Mouse (Mus musculus): ENCODE data around the gene Gm32717.
"Not testable (repeated sequence)": the region's sequence is repeated elsewhere in the genome, so short reads cannot be mapped to it uniquely, and the experiment has no call there.

Gene Gm32717

DNA sequence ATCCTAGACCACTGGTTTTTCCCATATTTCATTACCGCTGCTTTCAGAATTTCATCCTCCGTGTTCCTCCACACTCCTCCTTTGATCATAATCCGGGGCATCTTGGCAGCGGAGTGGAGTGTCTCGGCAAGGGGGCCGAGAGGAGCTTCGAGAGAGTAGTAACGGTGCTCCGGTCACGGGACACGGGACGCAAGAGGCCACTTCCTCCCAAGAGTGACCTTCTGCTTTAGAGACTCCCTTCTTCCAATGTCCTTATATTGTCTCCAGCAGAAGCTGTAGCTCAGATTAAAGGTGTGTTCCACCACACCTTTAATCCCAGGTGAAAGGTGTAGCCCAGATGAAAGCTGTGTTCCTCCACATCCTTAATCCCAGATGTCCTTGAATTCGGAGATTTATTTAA is at the start of gene Gm32717:
TSS of gene Gm32717 (minus strand) at position 101 of the 400 bp plus-strand sequence.
- not testable (repeated sequence) for DNase-seq (ENCODE audit: low read depth, low spot score)

DNA sequence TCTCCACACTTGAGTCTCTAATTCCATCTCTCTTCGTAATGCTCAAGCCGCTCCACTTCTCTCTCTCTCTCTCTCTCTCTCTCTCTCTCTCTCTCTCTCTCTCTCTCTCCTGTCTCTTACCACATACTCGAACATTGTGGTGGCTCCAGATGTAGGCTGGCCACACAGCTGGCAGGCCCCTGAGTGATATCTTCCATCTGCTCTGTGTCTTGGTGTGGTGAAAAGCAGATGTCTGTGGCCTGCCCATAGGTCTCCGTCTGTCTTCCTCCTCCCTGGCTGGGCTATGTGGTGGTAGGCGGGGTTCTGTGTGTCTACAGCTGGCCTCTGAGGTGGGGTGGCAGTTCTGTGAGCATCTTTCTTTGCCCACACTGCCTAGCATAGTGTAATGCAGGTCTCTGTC is 42.4 kb upstream of the Gm32717 start:
- not testable (repeated sequence) for DNase-seq (ENCODE audit: low read depth, low spot score)

DNA sequence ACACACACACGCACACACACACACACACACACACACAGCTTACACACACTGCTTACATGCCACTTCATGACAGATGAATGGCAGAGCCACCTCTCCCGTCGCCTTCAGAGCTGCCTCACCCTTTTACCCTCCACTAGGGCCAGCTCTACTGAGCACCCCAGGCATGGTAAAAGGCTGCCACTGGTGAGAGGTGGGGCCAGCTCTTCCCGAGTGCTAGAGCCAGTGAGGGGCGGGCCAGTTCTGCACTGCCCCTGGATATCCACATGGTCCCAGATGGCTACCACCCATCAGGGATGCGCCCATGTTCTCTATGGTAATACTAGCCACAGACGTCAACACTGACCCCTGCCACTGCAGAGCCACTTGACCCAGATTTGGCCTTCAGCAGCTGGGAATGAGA is 42.0 kb upstream of the Gm32717 start:
- DNase-seq (ENCODE audit: low read depth, low spot score), result not testable (repeated sequence)

DNA sequence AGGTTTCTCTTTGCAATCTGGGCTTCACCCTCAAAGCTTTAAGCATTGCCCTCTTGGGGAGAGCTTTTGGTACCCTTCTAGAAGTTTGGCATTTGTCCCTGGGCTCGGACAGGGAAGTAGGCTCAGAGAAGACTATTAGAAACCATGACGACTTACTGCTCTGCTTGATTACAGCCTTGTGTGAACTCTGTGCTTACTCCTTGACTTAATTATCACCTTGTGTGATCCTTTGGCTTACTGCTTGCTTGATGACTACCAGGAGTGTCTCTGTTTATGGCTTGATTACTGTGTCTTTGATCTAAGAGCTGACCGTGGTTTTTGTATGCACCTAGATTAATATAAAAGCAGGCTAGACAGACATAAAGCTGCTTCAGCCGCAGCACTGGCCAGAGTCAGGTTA is 37.5 kb upstream of the Gm32717 start:
- not testable (repeated sequence) for DNase-seq (ENCODE audit: low read depth, low spot score)

DNA sequence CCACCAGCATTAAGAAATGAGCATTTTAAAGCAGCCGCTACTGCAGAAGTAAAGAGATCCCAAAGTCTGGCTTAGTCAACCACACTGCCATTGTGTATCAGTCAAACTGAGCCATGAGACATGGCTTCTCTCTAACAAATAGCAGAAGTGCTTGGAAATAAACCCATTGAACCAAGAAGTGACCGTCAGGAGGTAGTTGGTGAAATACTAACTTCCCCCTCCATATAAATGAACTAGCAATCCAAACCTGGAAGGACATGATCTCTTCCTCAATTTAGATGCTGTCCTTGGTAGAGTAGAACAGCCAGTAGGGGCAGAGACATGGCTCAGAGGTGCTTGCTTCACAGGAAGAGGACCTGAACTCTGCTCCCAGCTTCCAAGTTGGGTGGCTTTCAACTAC is 30.8 kb upstream of the Gm32717 start:
- not testable (repeated sequence) for DNase-seq (ENCODE audit: low read depth, low spot score)

DNA sequence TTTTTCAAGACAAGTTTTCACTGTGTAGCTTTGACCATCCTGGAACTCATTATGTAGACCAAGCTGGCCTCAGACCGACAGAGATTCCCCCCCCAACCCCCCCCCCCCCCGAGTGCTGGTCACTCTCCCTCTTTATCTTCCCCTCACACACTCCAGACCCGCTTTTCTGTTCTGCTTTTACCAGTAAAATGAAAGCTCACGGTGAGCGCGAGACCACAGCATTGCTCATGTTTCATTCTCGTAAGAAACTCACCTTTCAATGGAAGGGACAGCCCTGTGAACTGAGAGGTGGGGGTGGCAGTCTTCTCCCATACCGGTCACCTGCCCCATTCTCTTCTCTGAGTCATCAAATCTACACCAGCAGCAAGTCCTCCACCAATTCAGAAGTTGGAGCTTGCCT is 28.2 kb upstream of the Gm32717 start:
- DNase-seq (ENCODE audit: low read depth, low spot score), result not testable (repeated sequence)

DNA sequence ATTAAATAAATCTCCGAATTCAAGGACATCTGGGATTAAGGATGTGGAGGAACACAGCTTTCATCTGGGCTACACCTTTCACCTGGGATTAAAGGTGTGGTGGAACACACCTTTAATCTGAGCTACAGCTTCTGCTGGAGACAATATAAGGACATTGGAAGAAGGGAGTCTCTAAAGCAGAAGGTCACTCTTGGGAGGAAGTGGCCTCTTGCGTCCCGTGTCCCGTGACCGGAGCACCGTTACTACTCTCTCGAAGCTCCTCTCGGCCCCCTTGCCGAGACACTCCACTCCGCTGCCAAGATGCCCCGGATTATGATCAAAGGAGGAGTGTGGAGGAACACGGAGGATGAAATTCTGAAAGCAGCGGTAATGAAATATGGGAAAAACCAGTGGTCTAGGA is 17.8 kb upstream of the Gm32717 start, which contains the start of gene Gm32802:
TSS of gene Gm32802 (plus strand) at position 301 of the 400 bp plus-strand sequence.
- not testable (repeated sequence) for DNase-seq (ENCODE audit: low read depth, low spot score)

DNA sequence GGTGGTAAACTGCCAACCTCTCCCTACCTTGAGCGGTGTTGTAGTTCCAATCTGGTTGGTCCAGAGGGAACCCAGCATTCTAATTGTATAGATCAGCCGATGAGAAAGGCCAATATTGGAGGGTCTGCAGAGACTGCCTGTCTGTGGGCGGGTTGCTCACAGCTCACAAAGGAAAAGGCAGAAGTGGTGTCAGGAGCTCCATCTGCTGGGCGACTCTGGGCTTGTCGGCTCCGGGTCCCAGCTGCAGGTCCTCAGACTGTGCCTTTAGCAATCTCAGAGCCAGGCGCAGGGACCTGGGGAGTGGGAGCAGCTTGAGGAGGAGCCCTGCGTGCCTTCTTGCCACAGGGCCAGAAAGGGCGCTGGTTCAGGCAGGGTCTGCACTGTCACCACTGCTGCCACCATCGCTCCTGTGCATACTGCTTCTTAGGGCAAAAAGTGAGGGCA is 10.3 kb upstream of the Gm32717 start:
- DNase-seq (ENCODE audit: low read depth, low spot score), result no peak

DNA sequence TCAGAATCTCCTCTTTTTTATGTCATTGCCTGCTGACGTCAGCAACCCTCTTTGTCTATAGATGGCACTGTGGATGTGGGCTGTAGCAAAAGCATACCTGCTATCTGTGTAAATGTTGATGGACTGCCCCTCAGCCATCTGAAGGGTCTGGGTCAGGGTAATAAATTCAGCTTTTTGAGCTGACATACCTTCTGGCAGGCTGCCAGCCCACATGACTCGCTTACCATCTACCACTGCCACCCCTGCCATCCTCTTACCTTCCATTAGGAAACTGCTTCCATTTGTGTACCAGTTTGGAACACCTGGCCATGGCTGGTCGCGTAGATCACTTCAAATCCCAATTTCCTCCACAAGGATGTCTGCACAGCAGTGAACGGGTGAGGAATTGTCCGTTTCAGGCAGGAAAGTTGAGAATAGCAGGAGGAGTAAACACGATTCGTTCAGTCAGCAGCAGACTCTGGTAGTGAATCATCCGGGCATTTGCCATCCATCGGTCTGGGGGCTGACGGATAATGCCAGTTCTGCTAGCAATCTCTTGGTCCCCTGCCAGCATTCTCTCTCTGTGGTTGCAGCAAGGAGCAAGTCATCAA is 8.5 kb upstream of the Gm32717 start:
- DNase-seq (ENCODE audit: low read depth, low spot score), result not testable (repeated sequence)

DNA sequence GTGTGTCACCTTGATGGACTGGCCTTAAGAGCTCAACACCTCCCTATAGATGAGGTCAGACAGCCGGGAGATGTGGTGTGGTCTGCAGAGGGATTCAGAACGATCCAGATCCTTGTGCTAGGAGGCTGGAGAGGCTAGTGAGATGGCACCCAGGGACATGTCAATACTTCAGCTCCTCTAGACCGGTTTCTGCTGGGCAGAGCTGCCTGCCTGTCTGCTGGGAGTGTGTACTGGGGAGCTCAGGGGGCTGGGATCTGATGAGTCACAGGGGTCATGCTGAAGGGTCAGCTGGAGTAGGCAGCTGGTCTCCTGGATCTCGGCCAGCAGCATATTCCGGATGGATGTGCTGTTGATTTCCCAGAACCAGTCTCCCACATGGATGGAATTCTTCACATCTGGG is 8.0 kb downstream of the Gm32717 start:
- DNase-seq (ENCODE audit: low read depth, low spot score), result not testable (repeated sequence)

DNA sequence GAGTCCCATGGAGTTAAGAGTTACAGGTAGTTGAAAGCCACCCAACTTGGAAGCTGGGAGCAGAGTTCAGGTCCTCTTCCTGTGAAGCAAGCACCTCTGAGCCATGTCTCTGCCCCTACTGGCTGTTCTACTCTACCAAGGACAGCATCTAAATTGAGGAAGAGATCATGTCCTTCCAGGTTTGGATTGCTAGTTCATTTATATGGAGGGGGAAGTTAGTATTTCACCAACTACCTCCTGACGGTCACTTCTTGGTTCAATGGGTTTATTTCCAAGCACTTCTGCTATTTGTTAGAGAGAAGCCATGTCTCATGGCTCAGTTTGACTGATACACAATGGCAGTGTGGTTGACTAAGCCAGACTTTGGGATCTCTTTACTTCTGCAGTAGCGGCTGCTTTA is 13.0 kb downstream of the Gm32717 start:
- not testable (repeated sequence) for DNase-seq (ENCODE audit: low read depth, low spot score)

DNA sequence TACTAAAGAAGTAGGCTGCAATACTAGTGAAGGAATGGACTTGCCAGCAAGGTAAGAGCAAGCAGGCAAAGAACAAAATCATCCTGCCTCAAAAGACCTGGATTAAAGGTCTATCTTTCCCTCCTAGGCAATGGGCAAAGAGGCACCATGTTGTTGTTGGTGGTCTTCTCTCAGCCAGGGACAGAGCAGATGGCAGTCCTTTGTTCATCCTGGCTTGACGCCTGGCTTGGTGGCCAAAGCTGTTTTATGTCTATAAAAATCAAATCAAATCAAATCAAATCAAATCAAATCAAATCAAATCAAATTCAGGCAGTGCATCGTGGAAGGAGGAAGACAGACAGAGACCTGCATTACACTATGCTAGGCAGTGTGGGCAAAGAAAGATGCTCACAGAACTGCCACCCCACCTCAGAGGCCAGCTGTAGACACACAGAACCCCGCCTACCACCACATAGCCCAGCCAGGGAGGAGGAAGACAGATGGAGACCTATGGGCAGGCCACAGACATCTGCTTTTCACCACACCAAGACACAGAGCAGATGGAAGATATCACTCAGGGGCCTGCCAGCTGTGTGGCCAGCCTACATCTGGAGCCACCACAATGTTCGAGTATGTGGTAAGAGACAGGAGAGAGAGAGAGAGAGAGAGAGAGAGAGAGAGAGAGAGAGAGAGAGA is 24.7 kb downstream of the Gm32717 start:
- DNase-seq (ENCODE audit: low read depth, low spot score), result not testable (repeated sequence)

DNA sequence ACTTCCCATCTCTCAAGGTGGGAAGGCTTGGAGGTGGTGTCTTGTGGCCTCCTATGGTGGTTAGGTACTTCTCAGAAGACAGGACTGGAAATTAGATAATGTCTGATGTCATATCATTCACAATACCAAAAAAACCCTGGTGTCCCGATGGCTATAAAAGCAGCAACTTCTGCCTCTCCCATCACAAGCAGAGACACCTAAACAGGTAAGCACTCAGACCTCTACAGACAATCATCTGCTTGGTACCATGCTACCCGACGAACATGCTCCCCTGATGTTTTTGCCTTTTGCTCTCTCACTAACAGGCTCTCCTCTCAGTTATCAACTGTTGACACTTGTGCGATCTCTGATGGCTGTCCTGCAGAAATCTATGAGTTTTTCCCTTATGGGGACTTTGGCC is 35.9 kb downstream of the Gm32717 start, which contains the start of gene Il22:
TSS of gene Il22 (plus strand) at position 301 of the 400 bp plus-strand sequence.
- DNase-seq (ENCODE audit: low read depth, low spot score), result no peak

DNA sequence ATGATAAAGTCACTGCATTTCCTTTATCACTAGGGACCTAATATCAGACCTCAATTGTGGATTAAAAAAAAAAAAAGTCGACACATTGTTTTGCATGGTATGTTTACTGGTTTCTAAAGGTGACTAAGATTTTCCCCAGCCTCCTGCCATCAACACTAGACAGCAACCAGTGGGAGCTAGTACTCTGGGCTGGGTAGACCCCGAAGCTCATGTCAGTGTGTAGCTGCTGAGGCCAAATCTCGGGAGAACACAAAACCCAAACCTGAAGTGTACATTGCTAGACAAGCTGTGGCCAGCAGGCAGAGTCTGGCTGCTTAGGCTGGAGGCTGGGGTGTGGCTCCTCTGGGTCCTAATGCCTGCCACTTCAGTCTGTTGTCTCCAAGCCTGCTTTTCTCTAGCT is 45.4 kb downstream of the Gm32717 start:
- not testable (repeated sequence) for DNase-seq (ENCODE audit: low read depth, low spot score)

All from retina, postnatal 7 days (tissue).